Mouse (Mus musculus) ES-CJ7 (cell line): ENCODE data around the gene Tmc2.

Experiments used
- DNase-seq: peaks from one replicate; pipeline ENCODE4 v3.0.0; 2011; ENCODE audit warnings: low read depth, low spot score

Tmc2 gene

DNA sequence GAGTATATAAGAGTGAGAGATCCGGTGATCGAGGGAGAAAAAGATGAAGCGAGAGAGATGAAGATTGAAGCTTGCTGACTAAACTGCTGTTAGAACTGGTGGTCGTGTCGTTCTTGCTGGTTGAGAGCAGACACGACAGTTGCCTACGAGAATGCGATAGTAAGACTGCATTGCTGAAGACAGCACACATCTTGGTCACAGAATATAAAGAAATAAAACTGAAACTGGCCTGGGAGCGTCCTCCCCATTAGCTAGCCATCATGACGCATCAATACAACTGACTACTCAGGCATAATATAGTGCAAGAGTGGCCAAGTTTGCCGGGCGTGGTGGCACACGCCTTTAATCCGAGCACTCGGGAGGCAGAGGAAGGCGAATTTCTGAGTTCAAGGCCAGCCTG is at the start of gene Tmc2:
Tmc2 (plus strand) TSS at position 301 of the 400 bp plus-strand sequence.
- no peak for DNase-seq

GRCm38 (mm10) chr2:130146089-130146668 is 48.8 kb upstream of the Tmc2 start:
- DNase-seq = no peak

DNA sequence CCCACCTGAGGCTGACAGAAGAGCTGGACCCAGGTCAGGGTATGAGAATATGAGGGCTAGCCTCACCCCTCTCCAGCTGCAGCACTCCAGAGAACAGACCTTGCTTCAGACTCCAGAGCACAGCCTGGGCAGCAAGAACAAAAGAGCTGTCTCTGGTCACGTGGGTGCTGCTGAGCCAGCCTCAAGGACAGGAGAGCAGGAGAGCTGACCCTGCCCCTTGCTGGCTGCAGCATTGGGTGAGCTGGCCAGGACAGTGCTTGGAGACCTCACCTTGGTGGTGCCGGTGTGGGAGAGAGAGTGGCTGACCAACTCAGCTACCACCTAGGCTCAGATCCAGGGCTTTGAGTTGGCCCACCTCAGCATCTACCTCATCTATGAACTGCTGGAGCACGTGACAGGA is 39.8 kb upstream of the Tmc2 start:
- no peak for DNase-seq

DNA sequence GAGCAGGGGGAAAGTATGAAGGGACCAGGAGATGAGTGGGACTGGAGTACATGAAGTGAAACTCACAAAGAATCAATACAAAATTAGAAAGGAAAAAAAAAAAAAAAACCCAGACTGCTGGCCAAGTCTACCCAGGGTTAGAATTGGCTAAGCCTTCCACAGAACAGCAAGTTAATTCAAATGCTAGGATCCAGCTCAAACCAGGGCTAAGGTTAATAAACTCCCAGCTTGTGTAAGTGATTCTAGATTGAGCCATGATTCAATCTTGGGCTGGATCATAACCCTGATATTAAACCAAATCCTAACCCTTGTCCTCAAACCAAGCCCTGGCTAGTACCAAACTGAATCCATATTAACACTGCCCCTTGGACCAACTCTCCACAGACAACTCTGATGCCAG is 39.1 kb upstream of the Tmc2 start:
- no peak for DNase-seq

DNA sequence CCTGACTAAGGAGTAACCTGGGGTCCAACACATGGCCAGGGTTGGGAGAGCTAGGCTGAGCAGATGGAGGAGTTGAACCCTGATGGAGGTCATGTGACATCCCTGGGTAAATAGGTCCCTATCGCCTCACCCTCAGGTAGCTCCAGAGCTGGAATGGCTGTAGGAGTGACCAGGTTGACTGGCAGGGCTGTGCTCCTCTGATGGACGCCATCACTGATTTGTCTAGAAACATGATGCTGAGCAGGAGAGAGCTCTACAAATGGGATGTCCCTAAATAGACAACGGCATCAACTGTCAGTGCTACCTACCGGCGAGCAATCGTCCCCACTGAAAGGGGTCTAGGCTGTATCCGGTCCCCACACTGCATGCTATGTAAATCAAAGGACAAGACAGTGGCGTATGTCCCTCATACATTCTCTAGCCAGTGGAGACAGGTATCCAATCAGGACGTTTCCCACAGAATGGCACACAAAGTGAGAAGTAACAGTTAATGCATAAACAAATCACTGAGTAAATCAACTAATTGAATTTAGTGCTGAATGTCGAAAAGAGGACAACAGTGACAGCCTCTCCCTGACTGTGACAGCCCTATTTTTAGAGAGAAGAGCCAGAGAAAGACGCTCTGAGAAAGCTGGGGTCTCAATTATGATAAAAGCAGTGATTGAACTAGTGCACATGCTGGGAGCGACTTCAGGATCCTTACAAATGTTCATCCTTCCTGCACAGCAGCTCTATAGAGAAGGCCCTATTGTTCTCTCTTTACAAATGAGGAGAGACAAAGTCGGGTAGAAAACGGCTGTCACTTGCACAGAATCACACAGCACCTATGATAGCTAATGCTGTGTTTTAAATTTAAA is 37.5 kb upstream of the Tmc2 start:
- no peak for DNase-seq

DNA sequence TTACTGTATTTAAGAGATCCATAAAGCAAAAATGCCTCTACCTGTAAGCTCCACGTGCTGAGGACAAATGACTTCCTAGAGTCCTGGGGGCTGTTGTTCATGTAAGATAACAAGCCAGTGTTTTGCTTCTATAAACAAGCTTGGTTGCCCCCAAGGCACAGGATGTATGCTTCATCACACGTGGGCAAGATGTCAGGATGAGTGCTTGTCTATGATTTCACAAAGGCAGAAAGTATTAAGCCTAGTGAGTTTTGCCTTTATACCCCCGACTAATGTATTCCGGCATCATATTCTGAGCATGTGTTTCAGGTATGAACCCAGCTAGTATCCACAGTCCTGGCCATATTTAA is 36.9 kb upstream of the Tmc2 start:
- no peak for DNase-seq

DNA sequence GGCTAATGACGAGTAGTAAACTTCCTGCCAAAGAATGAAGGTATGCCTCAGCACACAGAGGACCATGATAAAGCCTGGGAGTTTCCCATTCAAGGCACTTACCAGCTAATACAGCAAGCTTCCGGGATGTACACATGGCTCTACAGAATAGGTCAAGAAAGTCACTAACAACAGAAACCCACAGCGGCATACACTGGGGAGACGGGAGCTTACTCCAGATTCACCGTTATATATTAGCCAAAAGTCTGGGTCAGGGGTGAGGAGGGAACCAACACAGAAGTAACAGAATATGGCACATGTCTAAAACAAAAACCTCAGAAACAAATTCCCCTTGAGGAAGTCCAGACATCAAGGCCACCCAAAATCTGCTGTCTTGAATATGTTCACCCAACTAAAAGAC is 32.3 kb upstream of the Tmc2 start:
- no peak for DNase-seq

DNA sequence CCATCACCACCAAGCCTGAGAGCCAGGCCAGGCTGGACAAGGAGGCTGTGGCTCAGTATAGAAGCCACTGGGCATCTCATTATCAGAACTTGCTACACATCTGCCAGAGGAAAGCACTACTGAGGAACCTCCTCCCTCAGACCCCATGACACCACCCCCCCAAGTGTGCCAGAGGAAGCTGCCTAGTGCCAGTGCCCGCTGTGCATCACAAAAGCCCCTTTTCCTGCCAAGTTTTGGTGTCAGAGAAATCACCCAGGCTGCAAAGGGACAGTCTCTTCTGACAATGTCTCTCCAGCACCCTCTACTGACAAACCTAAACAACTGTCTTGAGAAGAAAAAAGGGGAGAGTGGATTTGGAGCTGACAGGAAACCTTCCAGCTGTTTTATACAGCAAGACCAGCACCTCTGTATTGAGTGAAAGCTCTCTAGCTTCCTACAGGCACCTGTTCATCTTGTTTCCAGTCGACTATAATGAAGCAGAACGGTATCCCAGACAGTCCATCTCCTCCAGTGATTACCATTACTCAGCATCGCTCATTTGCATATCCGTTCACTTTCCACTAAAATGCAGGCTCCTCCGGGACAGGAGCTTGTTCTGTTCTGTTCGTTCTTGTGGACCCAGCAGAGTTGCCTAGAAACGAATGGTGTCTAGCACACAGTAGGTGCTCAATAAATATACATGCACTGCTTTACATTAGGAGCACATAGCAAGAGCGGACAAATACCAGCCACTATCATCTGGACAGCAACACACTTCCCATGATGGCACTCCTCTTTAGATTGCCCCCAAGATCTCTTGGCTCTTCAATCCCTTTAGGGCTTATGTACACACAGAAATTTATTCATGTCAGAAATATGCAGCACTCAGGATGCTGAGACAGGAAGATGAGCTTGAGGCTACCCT is 28.4 kb upstream of the Tmc2 start:
- DNase-seq = peak; percentile 65

GRCm38 (mm10) chr2:130167861-130168260 is 27.1 kb upstream of the Tmc2 start:
- peak; percentile 55 for DNase-seq

- DNase-seq = no peak
Measured at GRCm38 (mm10) chr2:130171674-130172073, 23.3 kb upstream of the Tmc2 start.

DNA sequence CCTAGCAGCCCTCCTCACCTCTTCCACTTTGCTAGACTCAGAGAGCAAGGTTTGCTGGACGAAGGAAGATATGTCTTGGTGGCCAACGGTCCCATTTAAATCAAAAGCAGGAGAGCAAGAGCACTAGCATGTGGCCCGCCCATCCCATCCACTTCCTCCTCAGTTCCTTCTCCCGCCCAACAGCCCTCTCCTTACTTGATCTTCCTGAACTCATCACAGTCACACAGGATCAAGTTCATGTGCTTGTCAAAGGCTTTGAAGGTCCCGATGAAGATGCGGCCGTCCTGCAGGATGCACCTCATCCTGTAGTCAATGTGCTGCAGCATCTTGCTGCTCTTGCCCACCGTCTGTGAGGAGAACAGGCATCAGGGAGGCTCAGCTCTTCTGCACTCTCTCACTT is 18.2 kb upstream of the Tmc2 start:
- DNase-seq = peak; percentile 35

DNA sequence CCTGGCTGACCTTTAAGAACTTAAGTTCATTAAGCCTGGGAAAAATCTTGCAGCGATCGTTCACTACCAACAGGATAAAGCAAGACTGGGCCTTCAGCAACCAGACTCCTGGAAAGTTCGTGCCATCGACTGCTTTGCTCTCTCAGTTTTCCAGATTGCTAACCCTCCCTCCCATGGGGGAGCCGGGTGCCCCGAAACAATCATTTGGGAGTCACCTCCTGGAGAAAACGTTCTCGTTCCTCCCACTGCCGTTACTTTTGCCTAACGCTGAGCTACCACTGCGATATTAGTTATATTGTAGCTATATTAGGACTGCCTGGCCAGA is 16.7 kb upstream of the Tmc2 start:
- peak; percentile 13 for DNase-seq

DNA sequence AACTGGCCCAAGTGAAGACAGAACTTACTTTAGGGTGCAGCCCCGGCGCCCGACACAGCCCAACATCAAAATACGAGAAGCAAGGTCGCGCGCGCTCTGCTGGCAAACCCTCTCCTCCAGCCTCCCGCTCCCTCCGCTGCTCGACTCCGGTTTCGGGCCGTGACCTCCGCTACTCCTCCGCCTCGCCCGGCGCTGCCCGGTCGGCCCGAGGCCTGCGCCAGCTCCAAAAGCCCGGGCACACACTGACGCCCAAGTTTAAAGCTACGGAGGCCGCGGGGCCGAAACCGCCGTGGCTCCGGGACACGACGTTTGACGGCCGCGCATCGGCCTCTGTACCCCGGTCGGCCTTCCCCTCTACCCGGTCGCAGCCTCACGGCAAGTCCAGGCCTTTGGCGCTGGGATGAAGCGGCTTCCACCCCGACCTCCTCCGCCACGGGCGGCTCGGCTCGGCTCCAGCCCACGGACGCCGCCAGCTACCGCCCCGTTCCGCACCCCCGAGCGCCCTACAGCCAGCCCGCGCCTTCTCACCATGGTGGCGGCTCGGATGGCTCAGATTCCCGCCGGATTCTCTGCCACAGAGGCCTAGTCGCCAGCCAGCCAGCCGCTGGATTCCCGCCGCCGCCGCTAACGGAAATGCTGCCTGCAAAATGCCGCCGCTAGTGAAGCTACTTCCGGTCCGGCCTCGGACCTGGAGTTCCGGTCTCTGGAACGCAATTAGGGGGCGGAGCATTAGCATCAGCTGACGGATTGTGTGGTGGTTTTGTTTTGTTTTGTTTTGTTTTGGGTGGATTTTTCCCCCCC is 16.1 kb upstream of the Tmc2 start, which contains the start of gene Snrpb:
Snrpb (minus strand) TSS at position 698 of the 801 bp plus-strand sequence.
- peak; percentile 90 for DNase-seq

DNA sequence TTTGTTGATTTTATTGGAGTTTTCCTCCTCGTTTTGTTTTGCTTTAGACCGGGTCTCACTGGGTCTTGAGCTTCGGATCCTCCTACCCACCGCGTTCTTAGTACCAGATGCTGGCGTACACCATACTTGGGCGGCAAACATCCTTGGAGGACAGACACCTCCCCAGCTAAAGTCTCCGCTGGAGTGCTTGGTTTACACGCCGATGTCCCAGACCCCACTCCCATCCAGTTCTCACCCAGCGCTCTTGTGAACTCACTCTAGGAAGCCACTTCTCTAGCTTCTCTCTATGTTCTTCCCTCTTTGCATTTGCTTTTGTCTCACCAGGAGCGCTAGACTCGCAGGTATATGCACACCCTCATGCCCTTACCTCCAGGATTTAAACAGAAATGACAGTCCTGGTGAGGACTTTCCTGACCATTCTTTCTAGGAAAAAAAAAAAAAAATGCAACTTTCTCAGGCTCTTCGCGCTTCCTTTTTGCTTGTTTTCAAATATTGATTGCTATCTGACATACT is 15.4 kb upstream of the Tmc2 start:
- no peak for DNase-seq

DNA sequence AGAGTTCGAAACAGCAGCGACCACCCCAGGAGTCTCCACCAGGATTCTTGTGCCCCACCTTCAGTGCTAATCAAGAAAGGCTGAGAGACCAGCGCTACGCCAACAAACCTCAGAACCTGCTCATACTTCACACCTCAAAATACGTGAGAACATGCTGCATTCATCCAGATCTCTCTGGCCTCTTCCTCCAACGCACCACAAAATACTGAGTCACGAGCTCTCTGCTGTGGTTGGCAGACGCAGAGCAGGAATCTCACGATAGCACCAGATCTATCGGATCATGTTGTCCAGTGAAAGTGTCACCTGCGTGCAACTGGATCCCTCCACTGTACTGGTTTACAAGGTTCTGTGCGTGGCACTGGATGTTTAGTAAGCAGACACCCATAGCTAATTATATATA is 6.6 kb upstream of the Tmc2 start:
- DNase-seq = no peak

DNA sequence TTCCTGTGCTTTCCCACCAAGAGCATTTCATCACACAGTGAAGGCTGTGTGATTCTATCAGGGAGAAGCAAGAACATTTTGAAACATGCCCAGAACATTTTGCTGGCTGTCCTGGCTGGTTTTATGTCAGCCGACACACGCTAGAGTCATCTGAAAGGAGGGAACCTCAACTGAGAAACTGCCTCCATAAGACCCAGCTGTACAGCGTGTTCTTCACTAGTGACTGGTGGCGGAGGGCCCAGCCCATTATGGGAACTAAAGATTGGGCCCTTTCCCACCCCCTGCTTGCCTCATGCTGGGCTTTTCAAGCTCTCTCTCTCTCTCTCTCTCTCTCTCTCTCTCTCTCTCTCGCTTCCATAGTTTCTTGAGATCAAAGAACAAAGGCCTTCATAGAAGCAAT is 6.0 kb downstream of the Tmc2 start:
- no peak for DNase-seq

- peak; percentile 36 for DNase-seq
Measured at GRCm38 (mm10) chr2:130207376-130207775, 12.4 kb downstream of the Tmc2 start.

- DNase-seq = peak; percentile 23
Measured at GRCm38 (mm10) chr2:130207996-130208395, 13.0 kb downstream of the Tmc2 start.

DNA sequence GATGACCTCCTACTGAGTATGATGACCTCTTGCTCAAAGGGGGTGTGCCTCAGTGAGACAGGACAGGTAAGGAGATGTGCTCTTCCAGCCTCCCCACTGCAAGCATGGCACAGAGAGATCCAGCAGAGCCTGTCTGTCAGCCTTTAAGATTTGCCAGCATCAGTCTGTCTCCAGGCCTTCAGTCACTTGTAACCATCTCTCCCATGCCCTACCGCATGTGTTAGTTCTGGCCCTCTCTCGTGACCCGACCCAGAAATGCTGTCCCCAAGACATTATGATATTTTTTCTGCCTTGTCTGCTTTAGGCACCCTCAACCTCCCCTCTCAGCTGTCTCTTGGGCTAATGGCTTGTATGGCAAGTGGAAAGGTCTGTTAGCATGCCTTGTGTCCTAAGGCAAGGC is 14.6 kb downstream of the Tmc2 start:
- no peak for DNase-seq

DNA sequence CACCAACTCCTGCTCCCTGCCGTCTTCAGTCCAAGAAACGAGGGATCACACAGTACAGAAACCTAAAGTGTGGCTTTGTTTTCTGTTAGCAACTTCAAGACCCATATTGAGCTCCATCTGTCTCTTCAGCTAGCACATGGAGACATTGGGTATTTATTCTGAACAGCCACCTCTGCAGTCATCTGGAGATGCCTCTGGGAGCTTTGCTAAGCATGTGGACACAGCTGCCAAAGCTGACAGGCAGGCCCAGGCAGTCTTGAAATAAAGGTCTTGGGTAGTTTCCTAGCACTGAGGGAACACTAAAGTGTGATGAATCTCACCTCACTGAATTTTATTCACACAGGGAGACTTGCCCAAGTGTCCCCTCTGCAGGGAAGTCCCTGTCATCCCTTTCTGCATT is 16.6 kb downstream of the Tmc2 start:
- DNase-seq = no peak

DNA sequence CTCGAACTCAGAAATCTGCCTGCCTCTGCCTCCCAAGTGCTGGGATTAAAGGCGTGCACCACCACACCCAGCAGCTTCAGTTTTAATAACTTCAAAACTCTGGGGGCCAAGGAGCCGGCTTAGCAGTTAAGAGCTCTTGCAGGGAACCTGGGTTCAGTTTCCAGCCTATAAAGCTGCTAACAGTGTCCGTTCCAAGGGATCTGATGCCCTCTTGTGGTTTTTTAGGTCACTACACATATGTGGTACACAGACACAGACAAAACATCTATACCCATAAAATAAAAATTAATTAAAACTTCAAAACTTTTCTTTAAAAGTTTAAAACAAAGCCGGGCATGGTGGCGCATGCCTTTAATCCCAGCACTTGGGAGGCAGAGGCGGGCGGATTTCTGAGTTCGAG is 51.9 kb downstream of the Tmc2 start:
- peak; percentile 55 for DNase-seq
